Mouse (Mus musculus): ENCODE results near the gene Zfp324.

The Zfp324 gene

DNA sequence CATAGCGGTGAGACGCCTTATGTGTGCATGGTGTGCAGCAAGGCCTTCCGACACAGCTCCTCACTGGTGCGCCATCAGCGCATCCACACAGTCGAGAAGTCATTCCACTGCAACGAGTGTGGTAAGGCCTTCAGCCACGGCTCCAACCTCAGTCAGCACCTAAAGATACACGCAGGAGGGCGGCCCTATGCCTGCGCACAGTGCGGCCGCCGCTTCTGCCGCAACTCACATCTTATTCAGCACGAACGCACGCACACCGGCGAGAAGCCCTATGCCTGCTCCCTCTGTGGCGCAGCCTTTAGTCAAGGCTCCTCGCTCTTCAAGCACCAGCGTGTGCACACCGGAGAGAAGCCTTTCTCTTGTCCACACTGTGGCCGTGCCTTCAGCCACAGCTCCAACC, 5.3 kb downstream of the Zfp324 start:
- DNase-seq: no peak

DNA sequence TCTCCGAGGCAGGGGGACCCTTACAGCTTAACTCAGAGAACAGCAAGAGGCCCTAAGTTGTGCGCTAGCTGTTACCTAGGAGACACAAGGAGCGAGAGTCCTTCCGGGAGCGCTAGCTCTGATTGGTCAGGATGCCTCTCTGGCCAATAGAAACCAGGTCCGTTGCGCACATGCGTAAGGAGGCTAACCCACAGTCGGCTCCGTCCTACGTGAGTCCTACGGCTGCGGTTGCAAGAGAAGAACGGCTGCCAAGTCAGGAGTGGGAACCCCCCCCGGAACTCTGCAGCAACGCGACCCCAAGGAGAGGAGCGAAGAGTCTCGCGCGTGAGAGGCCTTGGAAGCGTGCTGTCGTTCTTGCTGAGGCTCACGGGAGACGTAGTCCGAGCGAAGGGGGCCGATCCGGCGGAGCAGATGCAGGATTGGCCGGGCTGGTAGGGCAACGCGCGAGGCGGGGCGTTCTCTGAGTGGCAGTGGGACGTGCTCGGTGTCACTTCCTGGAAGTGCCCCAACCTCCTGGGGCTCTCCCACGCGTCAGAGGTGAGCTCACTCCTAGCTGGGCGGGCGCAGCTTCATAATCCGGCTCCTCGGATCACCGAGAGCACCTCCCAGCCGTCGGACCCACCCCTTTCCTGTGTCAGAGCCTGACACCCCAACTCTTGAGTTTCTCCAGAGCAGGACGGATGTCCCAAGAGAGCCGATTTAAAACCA, 12.2 kb downstream of the Zfp324 start, which contains the start of gene Zfp446:
Zfp446 (plus strand) TSS at position 167 of the 708 bp plus-strand sequence.
- DNase-seq: peak; percentile 98

DNA sequence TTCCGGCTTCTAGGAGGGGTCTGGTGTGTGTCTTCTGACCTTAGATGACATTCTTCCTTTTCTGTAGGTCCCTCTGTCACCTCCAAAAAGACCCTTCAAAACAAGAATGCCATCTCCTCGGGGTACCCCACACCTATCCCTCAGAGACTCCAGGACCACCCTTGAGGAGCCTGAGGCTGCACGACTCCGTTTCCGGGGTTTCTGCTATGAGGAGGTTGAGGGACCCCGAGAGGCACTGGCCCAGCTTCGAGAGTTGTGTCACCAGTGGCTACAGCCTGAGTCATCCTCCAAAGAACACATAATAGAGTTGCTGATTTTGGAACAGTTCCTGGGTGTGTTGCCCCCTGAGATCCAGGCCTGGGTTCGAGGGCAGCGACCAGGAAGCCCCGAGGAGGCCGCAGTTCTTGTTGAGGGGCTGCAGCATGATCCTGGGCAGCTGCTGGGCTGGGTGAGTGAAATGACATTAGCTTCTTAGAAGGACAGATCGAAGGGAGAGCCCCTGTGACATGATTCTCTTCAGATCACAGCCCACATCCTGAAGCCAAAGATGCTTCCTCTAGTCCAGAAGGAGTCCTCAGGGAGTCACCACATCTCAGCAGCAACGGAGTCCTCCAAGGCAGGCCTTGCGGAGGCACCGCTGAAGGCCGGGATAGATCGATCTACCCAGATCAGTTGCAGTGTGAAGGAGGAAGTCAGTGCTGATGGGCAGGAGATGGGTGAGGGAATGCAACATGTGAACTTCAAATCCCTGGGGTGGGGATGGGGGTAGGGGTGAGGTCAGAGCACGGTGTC, 13.5 kb downstream of the Zfp324 start:
- no peak for DNase-seq

DNA sequence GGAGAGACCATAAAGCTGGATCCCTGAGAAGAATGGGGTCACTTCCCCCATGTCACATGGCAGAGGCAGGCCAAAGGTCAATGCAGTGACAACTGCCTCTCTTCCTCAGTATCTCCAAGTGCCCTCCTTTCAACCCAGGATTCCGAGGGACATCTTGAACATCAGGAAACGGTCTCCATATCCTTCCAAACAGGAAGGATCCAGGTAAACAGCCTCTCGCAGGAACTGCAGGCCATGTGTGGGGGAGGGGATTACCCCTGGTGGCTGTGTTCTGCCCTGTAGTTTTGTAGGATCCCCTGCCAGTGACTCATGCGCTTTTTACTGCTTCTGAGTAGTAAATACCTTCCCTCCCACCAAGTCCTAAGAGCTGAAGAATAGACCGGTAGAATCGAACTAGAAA, 14.1 kb downstream of the Zfp324 start:
- no peak for DNase-seq

DNA sequence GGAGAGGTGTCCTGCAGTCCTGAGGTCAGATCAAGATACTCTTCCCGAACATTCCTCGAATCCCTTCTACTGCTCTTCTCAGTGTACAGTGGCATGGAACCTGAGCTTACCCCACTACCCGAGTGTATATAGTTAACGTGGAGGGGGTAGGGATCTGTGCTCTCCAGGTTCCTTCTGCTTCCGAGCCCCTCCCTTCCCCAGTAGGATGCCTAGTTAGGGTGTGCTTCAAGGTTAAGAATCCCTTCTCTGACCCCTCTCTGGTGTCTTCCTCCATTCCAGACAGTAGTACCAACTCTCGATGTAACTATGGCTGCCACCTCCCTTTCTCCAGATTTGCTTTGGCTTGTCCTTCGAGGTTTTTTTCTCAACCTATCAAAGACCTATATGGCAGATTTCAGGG, 14.7 kb downstream of the Zfp324 start:
- no peak for DNase-seq

DNA sequence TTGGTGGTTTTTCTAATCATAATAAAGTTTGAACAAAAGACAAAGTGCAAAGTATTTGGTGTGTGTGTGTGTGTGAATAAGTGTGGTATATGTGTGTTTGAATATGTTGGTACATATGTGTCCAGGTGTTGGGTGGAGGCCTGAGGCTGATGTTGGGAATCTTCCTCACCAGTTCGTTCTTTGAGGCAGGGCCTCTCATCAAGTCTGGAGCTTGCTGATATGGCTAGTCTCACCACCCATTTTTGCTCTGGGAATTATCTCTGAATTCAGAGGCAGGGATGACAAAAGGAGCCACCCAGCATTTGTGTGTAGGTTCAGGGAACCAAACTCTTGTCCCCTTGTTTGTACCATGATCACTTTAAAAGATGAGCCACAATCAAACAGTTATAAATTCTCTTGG, 20.1 kb downstream of the Zfp324 start:
- DNase-seq: no peak

DNA sequence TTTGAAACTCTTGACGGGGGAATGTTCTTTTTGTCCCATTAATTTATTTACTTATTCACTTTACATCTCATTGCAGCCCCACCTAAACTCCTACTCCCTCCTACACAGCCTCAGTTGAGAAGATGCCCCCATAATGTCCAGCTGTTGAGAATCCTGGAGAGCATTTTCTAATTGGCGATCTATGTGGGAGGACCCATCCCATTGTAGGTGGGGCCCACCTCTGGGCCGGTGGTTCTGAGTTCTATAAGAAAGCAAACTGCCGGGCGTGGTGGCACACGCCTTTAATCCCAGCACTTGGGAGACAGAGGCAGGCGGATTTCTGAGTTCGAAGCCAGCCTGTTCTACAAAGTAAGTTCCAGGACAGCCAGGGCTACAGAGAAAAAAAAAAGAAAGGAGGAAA, 21.3 kb downstream of the Zfp324 start:
- no peak for DNase-seq

DNA sequence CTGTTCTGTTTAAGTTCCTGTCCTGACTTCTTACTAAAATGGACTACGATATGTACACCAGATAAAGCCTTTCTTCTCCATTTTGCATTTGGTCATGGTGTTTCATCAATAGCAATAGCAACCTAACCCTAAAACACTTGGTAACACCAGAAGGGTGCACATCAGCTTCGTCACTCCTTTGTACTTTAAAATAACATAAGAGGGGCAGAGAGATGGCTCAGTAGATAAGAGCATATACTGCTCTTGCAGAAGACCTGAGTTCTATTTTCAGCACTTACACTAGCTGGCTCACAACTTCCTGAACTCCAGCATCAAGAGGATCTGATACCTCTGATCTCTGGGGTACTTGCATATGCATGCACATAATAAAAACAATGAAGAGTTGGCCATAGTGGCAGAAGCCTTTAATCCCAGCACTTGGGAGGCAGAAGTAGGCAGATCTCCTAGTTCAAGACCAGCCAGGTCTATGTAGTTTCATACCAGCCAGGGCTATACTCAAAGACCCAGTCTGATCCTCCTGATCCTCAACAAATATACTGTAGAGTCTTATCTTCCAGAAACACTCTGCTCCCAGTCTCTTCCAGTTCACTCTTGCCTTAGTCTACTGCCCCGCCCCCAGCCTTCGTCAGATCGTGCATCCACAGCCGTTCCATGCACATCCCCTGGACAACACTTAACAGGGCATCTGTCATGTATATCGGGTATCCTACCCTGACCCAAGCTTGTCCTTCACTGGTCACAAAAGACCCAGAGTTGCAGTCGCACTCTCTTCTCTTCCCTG, 22.0 kb downstream of the Zfp324 start:
- no peak for DNase-seq

DNA sequence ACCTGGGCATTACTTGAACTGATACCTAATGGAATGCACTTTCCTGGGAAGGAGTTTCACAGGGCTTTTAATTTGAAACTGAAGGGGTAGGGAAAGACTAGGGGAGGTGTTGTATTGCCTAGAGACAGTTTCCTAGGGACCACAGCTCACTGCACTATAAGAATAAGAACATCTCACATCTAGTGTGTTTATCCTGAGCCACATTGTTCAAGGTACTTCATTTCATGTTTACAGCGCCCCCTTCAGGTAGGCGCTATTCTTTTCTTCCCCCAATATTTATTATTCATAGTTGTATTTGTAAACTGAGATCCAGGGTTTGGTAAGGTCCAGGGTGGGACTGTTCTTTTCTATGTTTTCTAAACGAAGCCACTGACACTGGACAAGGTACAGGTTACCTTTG, 26.6 kb downstream of the Zfp324 start:
- DNase-seq: peak; percentile 14

DNA sequence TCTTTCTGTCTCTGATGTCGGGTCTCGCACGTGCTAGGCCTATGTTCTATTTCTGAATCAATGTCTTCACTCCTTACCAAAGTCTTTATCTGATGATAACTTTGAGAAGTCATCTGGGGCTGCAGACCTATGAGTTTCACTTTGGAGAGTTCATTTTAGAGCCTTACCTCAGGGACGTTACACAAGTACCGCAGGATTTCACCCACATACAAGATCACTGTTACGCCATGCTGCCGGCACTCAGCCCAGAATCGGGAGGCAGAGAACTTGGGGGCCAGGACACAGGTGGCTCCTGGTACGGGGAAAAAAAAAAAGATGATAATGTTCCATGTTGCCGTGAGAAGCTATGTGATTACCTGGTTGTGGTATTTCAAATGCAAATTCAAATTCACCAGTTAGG, 27.5 kb downstream of the Zfp324 start:
- no peak for DNase-seq

DNA sequence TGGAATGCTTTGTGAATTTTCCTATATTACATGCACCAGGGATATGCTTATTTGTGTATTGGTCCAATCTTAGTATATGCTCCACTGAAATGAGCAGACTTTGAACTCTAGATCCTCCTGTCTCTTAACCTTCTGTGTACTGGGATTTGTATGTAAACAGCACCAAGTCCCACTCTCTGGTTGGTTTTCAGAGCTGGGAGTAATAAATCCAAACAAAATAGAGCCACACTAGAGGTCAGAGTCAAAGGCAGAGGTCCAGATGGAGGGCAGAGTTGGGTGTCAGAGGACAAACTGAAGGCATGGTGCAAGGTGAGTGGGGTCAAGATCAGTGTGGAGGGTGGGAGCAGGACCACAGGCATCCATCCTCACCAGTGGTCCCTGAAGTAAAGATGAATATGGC, 30.2 kb downstream of the Zfp324 start:
- no peak for DNase-seq

DNA sequence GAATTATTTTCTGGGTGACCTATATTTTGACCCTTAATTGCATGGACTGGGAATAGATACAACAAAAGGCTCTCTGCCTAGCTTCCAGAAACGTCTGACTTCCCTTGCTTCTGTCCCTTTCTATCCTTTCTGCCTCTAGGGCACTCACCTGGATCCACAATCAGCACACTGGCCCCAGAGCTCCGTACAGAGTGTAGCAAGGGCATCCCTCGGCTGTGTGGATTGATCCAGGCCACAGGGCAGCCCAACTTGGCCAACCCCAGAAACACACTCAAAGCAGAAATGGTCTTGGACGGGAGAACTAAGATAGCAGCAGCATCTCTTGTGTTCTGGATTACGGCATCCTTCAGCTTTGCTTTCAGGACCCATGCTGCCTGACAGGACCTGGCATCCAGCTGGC, 31.6 kb downstream of the Zfp324 start:
- DNase-seq: no peak

DNA sequence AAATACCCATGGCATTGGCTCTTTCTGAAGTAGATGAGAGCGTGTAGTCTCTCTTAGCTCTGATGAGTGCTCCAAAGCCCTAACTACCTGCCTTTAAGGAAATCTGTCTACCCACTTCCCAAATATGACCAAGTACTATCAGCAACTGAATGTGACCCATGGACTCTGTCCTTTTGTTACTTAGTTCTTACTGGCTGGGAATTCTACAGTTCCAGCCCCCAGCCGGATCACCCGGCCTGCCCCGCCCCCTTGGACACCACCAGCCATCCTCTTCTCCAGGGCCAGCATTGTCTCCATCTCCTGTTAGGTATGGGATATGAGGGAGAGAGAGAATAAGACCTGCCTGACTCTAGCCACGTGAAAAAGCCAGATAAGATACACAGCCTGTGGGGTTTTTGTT, 32.4 kb downstream of the Zfp324 start, which contains the start of gene Slc27a5:
Slc27a5 (minus strand) TSS at position 140 of the 400 bp plus-strand sequence.
- DNase-seq: no peak

DNA sequence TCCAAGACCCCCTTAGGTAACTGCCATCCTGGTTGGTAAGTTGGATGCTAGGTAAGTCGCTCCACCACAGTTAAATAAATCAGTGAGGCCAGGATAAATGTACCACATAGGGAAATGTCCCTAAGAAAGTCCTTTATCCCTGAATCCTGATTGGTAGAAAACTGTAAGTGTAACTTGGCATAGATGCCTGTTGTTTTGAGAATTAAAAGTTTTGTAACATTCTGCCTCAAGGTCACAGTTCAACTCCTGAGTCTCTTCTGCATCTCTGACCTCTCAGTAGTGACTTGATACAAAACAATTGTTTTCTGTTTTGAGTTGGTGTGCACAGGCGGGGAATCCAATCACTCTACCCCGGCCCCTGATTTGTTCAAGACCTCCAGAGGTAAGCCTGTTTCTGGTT, 33.2 kb downstream of the Zfp324 start, which contains the start of gene Trim28:
Trim28 (plus strand) TSS at position 264 of the 400 bp plus-strand sequence.
- DNase-seq: no peak

DNA sequence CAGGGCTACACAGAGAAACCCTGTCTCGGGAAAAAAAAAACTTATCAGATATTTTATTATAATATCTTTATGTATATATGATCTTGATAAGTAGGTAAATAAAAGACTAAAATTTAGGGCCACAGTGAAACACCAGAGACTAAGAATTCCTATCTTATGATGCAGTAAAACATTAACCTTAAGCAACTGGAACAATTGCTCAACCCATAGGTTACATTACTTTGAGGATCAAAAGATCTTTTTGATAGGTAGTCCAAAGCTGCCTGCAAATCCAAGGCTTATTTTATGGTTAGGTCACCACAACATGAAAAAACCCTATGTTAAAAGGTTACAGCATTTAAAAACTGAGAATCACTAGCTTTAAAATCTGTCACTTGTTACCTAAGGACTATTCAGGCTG, 35.9 kb downstream of the Zfp324 start:
- no peak for DNase-seq

DNA sequence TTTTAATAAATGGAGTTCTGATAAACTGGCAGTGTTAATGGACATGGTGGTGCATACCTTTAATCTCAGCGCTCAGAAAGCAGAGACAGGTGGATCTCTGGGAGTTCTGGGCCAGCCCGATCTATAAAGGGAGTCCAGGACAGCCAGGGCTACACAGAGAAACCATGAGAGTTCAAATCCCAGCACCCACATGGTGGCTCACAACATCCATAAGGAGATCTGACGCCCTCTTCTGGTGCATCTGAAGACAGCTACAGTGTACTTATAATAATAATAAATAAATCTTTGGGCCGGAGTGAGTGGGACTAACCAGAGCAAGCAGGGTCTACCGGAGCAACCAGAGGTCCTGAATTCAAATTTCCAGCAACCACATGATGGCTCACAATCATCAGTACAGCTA, 37.7 kb downstream of the Zfp324 start:
- DNase-seq: no peak

DNA sequence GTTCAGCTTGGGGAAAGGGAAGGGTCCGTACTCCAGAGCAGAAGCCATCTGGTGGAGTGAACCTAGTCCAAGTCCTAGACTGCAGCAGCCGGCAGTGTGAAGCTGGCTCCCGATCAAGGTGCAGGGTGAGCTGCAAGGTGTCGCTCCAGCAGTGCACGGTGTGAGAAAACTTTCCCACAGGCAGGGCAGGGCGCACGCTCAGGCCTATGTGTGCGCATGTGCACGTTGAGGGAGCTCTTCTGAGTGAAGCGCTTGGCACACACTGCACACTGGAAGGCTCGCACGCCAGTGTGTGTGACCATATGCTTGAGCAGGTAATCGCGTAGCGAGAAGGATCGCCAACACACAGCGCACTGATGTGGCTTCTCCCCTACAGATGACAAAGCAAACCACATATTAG, 40.4 kb downstream of the Zfp324 start:
- no peak for DNase-seq

DNA sequence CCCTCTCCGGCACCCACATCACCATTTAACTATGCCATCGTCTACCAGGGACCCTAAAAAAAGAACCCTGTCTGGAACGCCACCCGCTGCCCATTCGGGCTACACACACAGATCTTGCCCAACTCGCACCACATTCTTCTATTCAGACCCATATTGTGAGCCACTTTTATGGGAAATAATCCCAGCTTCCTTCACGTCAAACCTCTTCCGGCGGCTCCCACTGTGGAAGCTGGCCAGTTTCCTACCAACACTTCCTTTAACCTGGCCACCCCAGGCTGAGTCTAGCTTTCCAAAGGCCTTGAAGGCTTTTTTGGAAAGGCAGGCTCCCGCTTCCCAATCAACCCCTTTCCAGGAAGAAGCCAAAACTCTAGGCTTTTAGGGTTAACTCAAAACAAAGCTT, 40.9 kb downstream of the Zfp324 start:
- no peak for DNase-seq

DNA sequence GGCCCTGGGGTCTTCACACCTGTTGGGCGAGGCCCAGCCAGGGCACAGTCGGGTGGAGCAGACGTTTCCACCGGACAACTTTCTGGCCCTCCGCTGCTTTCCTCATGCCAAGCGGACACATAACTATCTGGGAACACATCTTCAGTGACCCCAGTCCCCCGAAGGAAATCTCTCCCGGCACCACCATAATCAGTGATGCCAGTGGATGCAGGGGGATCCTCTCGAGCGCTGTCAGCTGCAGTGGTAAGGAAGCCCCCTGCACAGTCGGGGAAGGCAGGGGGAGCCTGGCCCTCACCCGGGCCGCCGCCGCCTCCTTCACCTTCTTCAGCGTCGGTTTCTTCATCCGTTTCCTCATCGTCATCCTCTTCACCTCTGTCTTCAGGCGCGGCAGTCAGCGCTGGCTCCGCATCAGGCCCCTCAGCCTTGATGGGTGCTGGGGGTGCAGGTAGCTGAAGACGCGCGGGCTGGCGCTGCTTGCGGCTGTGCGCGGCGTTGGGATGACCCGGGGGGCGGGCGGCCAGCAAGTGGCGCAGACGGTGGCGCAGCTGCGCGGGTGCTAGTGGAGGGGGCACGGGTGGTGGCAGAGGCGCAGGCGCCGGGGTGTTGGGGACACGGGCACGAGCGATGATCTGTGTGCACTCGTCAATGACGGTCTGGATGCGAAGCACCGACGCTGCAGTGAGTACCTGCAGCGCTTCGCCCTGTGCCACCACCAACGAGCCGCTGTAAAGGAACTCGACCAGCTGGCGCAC, 41.9 kb downstream of the Zfp324 start:
- no peak for DNase-seq

DNA sequence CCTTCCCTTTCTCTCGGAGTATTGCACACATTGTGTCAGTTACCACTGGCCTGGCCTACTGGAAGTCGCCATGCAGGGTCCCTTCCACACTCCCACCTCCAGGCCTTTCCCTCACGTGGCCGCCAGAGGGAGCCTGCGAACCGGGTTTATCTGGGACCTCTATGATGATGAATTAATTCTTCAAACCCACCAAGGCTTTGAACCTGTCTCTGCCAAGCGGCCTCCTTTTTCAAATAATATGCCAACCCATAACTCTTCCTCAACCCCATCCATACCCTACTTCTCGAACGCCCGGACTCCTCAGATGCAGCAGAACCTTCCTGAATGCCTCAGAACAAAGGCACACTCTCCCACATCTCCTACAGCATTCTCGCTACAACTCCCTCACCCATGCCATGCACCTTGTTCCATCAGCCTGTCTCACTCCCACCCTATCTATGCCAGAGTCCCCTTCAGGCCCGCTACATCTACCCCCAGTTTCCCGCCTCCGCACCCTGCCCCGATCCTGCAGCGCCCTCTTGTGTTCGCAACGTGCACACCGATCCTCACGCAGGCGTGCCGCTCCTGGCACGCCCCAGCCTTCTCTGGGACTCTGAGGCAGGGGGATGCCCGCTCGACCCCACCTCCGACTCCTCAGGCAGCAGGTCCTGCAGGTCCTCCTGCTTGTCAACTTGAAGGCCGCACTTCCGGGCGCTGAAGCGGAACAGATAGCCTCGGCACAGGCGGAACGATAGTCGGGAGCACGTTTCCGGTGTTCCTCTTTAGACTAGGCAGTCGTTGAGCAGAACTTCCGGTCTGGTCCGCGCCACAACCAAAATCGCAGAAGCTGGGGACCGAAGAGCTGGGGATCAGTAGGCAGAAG, 43.7 kb downstream of the Zfp324 start:
- peak; percentile 96 for DNase-seq

DNA sequence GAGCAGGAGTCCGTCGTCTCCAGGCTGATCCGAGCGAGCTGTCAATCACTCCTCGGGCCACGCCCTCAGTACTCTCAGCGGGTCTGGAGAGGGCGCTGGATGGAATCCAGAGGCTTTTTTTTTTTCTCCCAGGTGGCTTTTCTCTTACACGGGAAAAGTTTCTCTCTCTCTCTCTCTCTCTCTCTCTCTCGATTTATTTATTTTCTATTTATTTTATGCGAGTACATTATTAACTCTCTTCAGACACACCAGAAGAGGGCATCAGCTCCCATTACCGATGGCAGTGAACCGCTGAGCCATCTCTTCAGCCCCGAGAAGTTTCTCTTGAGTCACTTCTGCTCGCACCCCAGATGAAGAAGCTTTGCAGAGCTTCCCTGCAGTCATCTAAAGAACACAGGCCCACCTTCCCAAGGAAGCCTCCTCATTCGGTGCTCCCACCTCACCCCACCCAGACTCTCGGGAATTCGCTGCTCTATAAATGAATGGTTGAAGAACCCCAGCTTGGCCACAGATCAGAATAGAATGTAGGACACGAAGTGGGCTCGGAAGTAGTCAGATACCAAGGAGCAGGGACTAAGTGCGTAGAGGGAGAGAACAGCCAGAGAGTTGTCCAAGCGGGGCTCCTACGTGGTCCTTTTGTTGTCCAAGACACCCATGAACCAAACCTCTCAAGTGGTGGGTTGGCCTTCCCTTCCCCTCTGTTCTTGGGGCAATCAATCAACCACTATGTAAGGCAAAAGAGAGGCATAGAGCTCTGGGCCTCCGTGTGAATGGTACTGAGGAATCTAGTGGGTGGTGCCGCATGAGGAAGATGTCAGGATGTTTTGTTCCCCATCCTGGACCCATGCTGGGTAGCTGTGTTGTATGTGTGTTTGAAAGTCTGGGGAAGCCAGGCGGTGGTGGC, 44.6 kb downstream of the Zfp324 start, which contains the start of gene Zbtb45:
Zbtb45 (minus strand) TSS at position 30 of the 904 bp plus-strand sequence.
- DNase-seq: peak; percentile 31
